Mouse (Mus musculus): Measurements from ENCODE around the gene Def8. TPM values are rescaled to one million over a fixed set of nuclear protein-coding genes. Genes with fewer than 3 reads are reported as not detected.

The Def8 gene
- total RNA-seq, 2 experiments from 2014 or later = 15.2 to 27.3 TPM

- peak; percentile 58 for ATAC-seq (ENCODE audit: poor library complexity, severe bottlenecking)
Measured at GRCm38 (mm10) chr8:123478456-123479218, 55.3 kb downstream of the Def8 start.

- no peak for ATAC-seq (ENCODE audit: poor library complexity, severe bottlenecking)
Measured at GRCm38 (mm10) chr8:123482627-123483026, 59.3 kb downstream of the Def8 start.

GRCm38 (mm10) chr8:123491280-123492075, 68.2 kb downstream of the Def8 start:
- peak; percentile 91 for ATAC-seq (ENCODE audit: poor library complexity, severe bottlenecking)

- ATAC-seq (ENCODE audit: poor library complexity, severe bottlenecking) = no peak
Measured at GRCm38 (mm10) chr8:123492898-123493297, 69.6 kb downstream of the Def8 start.

- ATAC-seq (ENCODE audit: poor library complexity, severe bottlenecking) = no peak
Measured at GRCm38 (mm10) chr8:123497699-123498098, 74.4 kb downstream of the Def8 start.

GRCm38 (mm10) chr8:123498963-123499362, 75.6 kb downstream of the Def8 start:
- no peak for ATAC-seq (ENCODE audit: poor library complexity, severe bottlenecking)

GRCm38 (mm10) chr8:123499556-123499955, 76.2 kb downstream of the Def8 start:
- ATAC-seq (ENCODE audit: poor library complexity, severe bottlenecking) = no peak

GRCm38 (mm10) chr8:123502192-123502591, 78.9 kb downstream of the Def8 start:
- ATAC-seq (ENCODE audit: poor library complexity, severe bottlenecking) = no peak

GRCm38 (mm10) chr8:123503801-123504467, 80.6 kb downstream of the Def8 start:
- no peak for ATAC-seq (ENCODE audit: poor library complexity, severe bottlenecking)

GRCm38 (mm10) chr8:123504591-123505195, 81.4 kb downstream of the Def8 start:
- no peak for ATAC-seq (ENCODE audit: poor library complexity, severe bottlenecking)

- ATAC-seq (ENCODE audit: poor library complexity, severe bottlenecking) = no peak
Measured at GRCm38 (mm10) chr8:123505267-123505666, 81.9 kb downstream of the Def8 start.

GRCm38 (mm10) chr8:123505695-123506094, 82.4 kb downstream of the Def8 start:
- ATAC-seq (ENCODE audit: poor library complexity, severe bottlenecking) = no peak

GRCm38 (mm10) chr8:123507153-123507552, 83.8 kb downstream of the Def8 start:
- no peak for ATAC-seq (ENCODE audit: poor library complexity, severe bottlenecking)

- ATAC-seq (ENCODE audit: poor library complexity, severe bottlenecking) = no peak
Measured at GRCm38 (mm10) chr8:123510819-123511218, 87.5 kb downstream of the Def8 start.

Other genes with a start within 250 kb of the Def8 start
- gene Dpep1, start 237.3 kb upstream of the Def8 start, total RNA-seq (2015) = 0.36 and 1.8 TPM in 2 replicates
- 0.24 and 0.33 TPM in 2 replicates for gene Dpep1, start 237.3 kb upstream of the Def8 start, total RNA-seq (2017)
- gene Chmp1a, start 210.8 kb upstream of the Def8 start, total RNA-seq (2015) = 21.9 and 24.2 TPM in 2 replicates
- gene Chmp1a, start 210.8 kb upstream of the Def8 start, total RNA-seq (2017) = 36.1 and 42.8 TPM in 2 replicates
- gene Spata33, start 210.7 kb upstream of the Def8 start, total RNA-seq (2015) = 0.09 and 0.11 TPM in 2 replicates
- gene Spata33, start 210.7 kb upstream of the Def8 start, total RNA-seq (2017) = not detected in 2 replicates
- 11.1 and 13.8 TPM in 2 replicates for gene Cdk10, start 198.7 kb upstream of the Def8 start, total RNA-seq (2015)
- 16.3 and 20.2 TPM in 2 replicates for gene Cdk10, start 198.7 kb upstream of the Def8 start, total RNA-seq (2017)
- gene Spata2l, start 187.3 kb upstream of the Def8 start, total RNA-seq (2015) = 5.4 and 5.5 TPM in 2 replicates
- 2.2 and 4.7 TPM in 2 replicates for gene Spata2l, start 187.3 kb upstream of the Def8 start, total RNA-seq (2017)
- 13.5 and 16.4 TPM in 2 replicates for gene Zfp276, start 169.3 kb upstream of the Def8 start, total RNA-seq (2015)
- gene Zfp276, start 169.3 kb upstream of the Def8 start, total RNA-seq (2017) = 15.7 and 30.6 TPM in 2 replicates
- gene Vps9d1, start 169.2 kb upstream of the Def8 start, total RNA-seq (2015) = 19.3 and 19.7 TPM in 2 replicates
- gene Vps9d1, start 169.2 kb upstream of the Def8 start, total RNA-seq (2017) = 23.8 and 27.7 TPM in 2 replicates
- gene Fanca, start 105.0 kb upstream of the Def8 start, total RNA-seq (2015) = 29.5 and 36.3 TPM in 2 replicates
- gene Fanca, start 105.0 kb upstream of the Def8 start, total RNA-seq (2017) = 37.9 and 50.2 TPM in 2 replicates
- 0.07 TPM in 1 of 2 replicates, not detected in the other for gene Spire2, start 90.8 kb upstream of the Def8 start, total RNA-seq (2015)
- not detected in 2 replicates for gene Spire2, start 90.8 kb upstream of the Def8 start, total RNA-seq (2017)
- gene Tcf25, start 49.8 kb upstream of the Def8 start, total RNA-seq (2015) = 68.3 and 86.8 TPM in 2 replicates
- gene Tcf25, start 49.8 kb upstream of the Def8 start, total RNA-seq (2017) = 187 and 329 TPM in 2 replicates
- gene Mc1r, start 16.4 kb upstream of the Def8 start, total RNA-seq (2015) = not detected in 2 replicates
- gene Mc1r, start 16.4 kb upstream of the Def8 start, total RNA-seq (2017) = not detected in 2 replicates
- 0.89 and 1.0 TPM in 2 replicates for gene Tubb3, start 12.1 kb upstream of the Def8 start, total RNA-seq (2015)
- gene Tubb3, start 12.1 kb upstream of the Def8 start, total RNA-seq (2017) = 0.37 and 1.2 TPM in 2 replicates
- gene Afg3l1, start 54.4 kb downstream of the Def8 start, total RNA-seq (2015) = 10.4 and 11.7 TPM in 2 replicates
- 12.2 and 13.3 TPM in 2 replicates for gene Afg3l1, start 54.4 kb downstream of the Def8 start, total RNA-seq (2017)
- gene Dbndd1, start 91.9 kb downstream of the Def8 start, total RNA-seq (2015) = not detected in 2 replicates
- gene Dbndd1, start 91.9 kb downstream of the Def8 start, total RNA-seq (2017) = 0.07 TPM in 1 of 2 replicates, not detected in the other
- 1.4 and 1.7 TPM in 2 replicates for gene Gas8, start 95.3 kb downstream of the Def8 start, total RNA-seq (2015)
- gene Gas8, start 95.3 kb downstream of the Def8 start, total RNA-seq (2017) = 7.0 and 10.7 TPM in 2 replicates
- 24.1 and 26.5 TPM in 2 replicates for gene Rhou, start 230.4 kb downstream of the Def8 start, total RNA-seq (2015)
- 15.0 and 18.6 TPM in 2 replicates for gene Rhou, start 230.4 kb downstream of the Def8 start, total RNA-seq (2017)